In the genomic region with DNA sequence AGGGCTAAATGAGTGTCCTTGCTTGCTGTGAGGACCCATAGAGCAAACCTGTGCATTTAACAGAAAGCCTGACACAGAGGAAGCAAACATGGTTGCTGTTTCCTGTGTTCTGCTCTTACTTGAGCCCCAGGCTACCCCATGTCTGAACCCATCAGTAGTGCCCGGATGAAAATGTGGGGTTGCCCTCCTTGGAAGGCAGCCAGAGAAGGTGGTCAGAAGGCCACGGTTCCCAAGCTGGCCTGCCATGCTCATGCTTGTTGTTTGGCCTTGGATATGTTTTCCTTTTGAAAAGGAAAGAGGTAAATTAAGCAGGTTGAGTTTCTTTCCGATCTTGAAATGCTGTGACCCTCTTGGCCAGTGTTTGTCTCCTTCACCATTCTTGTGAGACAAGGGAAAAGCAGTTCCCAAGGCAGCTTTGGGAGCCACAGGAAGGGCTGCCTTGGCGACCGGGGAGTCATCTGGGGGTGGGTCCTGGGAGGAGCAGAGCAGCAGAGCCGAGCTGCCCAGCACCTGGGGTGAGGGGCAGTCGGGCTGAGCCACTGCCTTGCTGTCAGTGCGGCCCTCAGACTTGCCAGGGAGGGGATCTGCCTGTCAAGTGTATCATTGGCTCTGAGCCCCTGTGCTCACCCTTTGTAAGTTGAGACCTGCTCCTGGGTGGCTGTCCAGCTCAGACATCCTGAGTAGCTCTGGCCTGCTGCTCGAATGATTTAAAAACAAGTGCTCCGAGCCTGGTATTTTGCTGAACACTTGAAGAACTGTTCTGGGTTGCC, we compare ENCODE assay signal across 8 mouse cellular contexts. TPM values are rescaled to one million over a fixed set of nuclear protein-coding genes. Genes with fewer than 3 reads are reported as not detected.
DNase-seq lines count a peak whose midpoint lies in the region; ATAC-seq and TF ChIP-seq lines count a peak whose summit lies in the region.

No protein-coding gene starts in this region.

- TF ChIP-seq CTCF in stomach, postnatal 0 days (IDR thresholded peaks at IDR 0.05; ENCODE audit: low read depth): no peak

- in situ Hi-C loops in ES-E14 (cut with MboI; ENCODE audit: low sequenced_read_pairs in 2 of 2, unreplicated experiment in 2 of 2): no loop called here

- peak overlapping the region; percentile 49 to 66 for H3K27ac ChIP-seq in heart, embryonic 14.5 days (replicated peaks in 1 of 2; ENCODE audit: control insufficient read depth in 1 of 2, insufficient read depth in 1 of 2, low read depth in 2 of 2, low read length in 2 of 2)
- peak overlapping the region; percentile 33; the same call in 1 of the 2 replicates for H3K27ac ChIP-seq in ES-E14 (ENCODE audit: insufficient read depth, low read depth, low read length, poor library complexity, severe bottlenecking)
- H3K27ac ChIP-seq in forebrain, embryonic 14.5 days (ENCODE audit: low read depth, low read length): peak overlapping the region; percentile 48; the same call in 1 of the 2 replicates
- peak overlapping the region; percentile 45; the same call in 1 of the 2 replicates for H3K27ac ChIP-seq in liver, embryonic 12.5 days
- H3K27ac ChIP-seq in stomach, postnatal 0 days (replicated peaks): peak overlapping the region; percentile 50

- no peak for TF ChIP-seq EP300 in stomach, postnatal 0 days (optimal IDR thresholded peaks at IDR 0.05)

- peaks cover 35% of the 10 kb centered on the region for H3K36me3 ChIP-seq in heart, embryonic 14.5 days (ENCODE audit: control insufficient read depth, insufficient read depth, low read length)
- H3K36me3 ChIP-seq in ES-E14 (ENCODE audit: control insufficient read depth, insufficient read depth, low read length, poor library complexity, severe bottlenecking): no peaks in the 10 kb centered on the region; the same call in 1 of the 2 replicates
- peaks cover 14% of the 10 kb centered on the region for H3K36me3 ChIP-seq in forebrain, embryonic 14.5 days (ENCODE audit: control insufficient read depth, insufficient read depth, low read length)
- peaks cover 27% of the 10 kb centered on the region for H3K36me3 ChIP-seq in liver, embryonic 12.5 days
- H3K36me3 ChIP-seq in stomach, postnatal 0 days (ENCODE audit: control insufficient read depth, insufficient read depth, low read length): peaks cover 5% of the 10 kb centered on the region; the same call in 1 of the 2 replicates

- 10% methylated on average over 10 of the region's 10 CpGs for WGBS in heart, embryonic 14.5 days
- WGBS in forebrain, embryonic 14.5 days: 21% methylated on average over 10 of the region's 10 CpGs
- WGBS in liver, embryonic 12.5 days (ENCODE audit: insufficient replicate concordance): 27% methylated on average over 10 of the region's 10 CpGs
- 23% methylated on average over 10 of the region's 10 CpGs for WGBS in stomach, postnatal 0 days

- H3K4me1 ChIP-seq in heart, embryonic 14.5 days (ENCODE audit: control insufficient read depth in 2 of 2, insufficient read depth in 2 of 2, low read length in 2 of 2): peaks cover 22 to 25% of the 10 kb centered on the region in 2 experiments
- H3K4me1 ChIP-seq in ES-E14 (ENCODE audit: control insufficient read depth in 2 of 2, insufficient read depth in 2 of 2, low read length in 2 of 2, poor library complexity in 1 of 2): peaks cover 9 to 36% of the 10 kb centered on the region in 2 experiments; a peak in 3 of 4 replicates
- H3K4me1 ChIP-seq in forebrain, embryonic 14.5 days (ENCODE audit: control insufficient read depth, insufficient read depth, low read length): 0 out of 2 replicates have a peak, but pooled peaks cover 3% of the 10 kb centered on the region
- peaks cover 35% of the 10 kb centered on the region for H3K4me1 ChIP-seq in liver, embryonic 12.5 days
- no peaks in the 10 kb centered on the region; the same call in 1 of the 2 replicates for H3K4me1 ChIP-seq in stomach, postnatal 0 days (replicated peaks; ENCODE audit: control insufficient read depth, insufficient read depth)

- H3K4me2 ChIP-seq in heart, embryonic 14.5 days (ENCODE audit: low read length): no peak overlapping the region
- no peak overlapping the region for H3K4me2 ChIP-seq in forebrain, embryonic 14.5 days (ENCODE audit: low read length)
- no peak overlapping the region for H3K4me2 ChIP-seq in liver, embryonic 12.5 days
- H3K4me2 ChIP-seq in stomach, postnatal 0 days (replicated peaks; ENCODE audit: low read depth): no peak overlapping the region

- H3K9ac ChIP-seq in heart, embryonic 14.5 days (ENCODE audit: low read length): peak overlapping the region; percentile 28; the same call in 1 of the 2 replicates
- H3K9ac ChIP-seq in ES-E14 (ENCODE audit: insufficient read depth, low read depth, low read length, poor library complexity, severe bottlenecking): peak overlapping the region; percentile 11; the same call in 1 of the 2 replicates
- peak overlapping the region; percentile 17; the same call in 1 of the 2 replicates for H3K9ac ChIP-seq in forebrain, embryonic 14.5 days (ENCODE audit: low read length)
- H3K9ac ChIP-seq in liver, embryonic 12.5 days: no peak overlapping the region
- H3K9ac ChIP-seq in stomach, postnatal 0 days (ENCODE audit: low read length): no peak overlapping the region

- H3K4me3 ChIP-seq in heart, embryonic 14.5 days (ENCODE audit: control insufficient read depth in 1 of 2, insufficient read depth in 1 of 2, low read depth in 1 of 2, low read length in 2 of 2): no peak overlapping the region
- 0 out of 4 replicates have a peak overlapping the region, but pooled peaks of 1 of the 2 experiments have one; percentile 17 for H3K4me3 ChIP-seq in ES-E14 (ENCODE audit: insufficient read depth in 1 of 2, low read depth in 1 of 2, low read length in 2 of 2, poor library complexity in 1 of 2, severe bottlenecking in 1 of 2)
- no peak overlapping the region for H3K4me3 ChIP-seq in forebrain, embryonic 14.5 days (ENCODE audit: low read depth, low read length)
- H3K4me3 ChIP-seq in liver, embryonic 12.5 days: no peak overlapping the region
- H3K4me3 ChIP-seq in stomach, postnatal 0 days (ENCODE audit: low read depth, low read length): no peak overlapping the region

- ATAC-seq in heart, embryonic 14.5 days (ENCODE audit: insufficient number of reproducible peaks, insufficient read depth, low FRiP score, low read depth): peak; percentile 9; the same call in 1 of the 2 replicates
- no peak for ATAC-seq in forebrain, embryonic 14.5 days
- ATAC-seq in liver, embryonic 12.5 days: peak; percentile 44; the same call in 1 of the 2 replicates
- no peak for ATAC-seq in stomach, postnatal 0 days (ENCODE audit: low FRiP score, low TSS enrichment)

- no peak for DNase-seq in heart, adult 9 months (ENCODE audit: low spot score in 2 of 2)
- no peak for DNase-seq in ES-E14 (ENCODE audit: low read depth, low spot score)
- no peak for DNase-seq in forebrain, embryonic 14.5 days (ENCODE audit: low spot score)
- DNase-seq in stomach, postnatal 0 days (ENCODE audit: low spot score): no peak
- DNase-seq in layer of hippocampus, postnatal 14 days (ENCODE audit: low spot score in 2 of 2): no peak
- no peak for DNase-seq in frontal cortex, postnatal 25 days (ENCODE audit: low spot score in 2 of 2)

- no peaks in the 10 kb centered on the region for H3K27me3 ChIP-seq in heart, embryonic 14.5 days (ENCODE audit: control insufficient read depth, insufficient read depth, low read length)
- no peaks in the 10 kb centered on the region for H3K27me3 ChIP-seq in forebrain, embryonic 14.5 days (replicated peaks; ENCODE audit: control insufficient read depth, insufficient read depth, low read length)
- H3K27me3 ChIP-seq in liver, embryonic 12.5 days (replicated peaks): no peaks in the 10 kb centered on the region
- H3K27me3 ChIP-seq in stomach, postnatal 0 days (ENCODE audit: control insufficient read depth, insufficient read depth, low read length): no peaks in the 10 kb centered on the region

- H3K9me3 ChIP-seq in heart, embryonic 14.5 days (ENCODE audit: control insufficient read depth, low read length): no peaks in the 10 kb centered on the region
- no peaks in the 10 kb centered on the region for H3K9me3 ChIP-seq in ES-E14 (ENCODE audit: control insufficient read depth, insufficient read depth, low read depth, low read length)
- H3K9me3 ChIP-seq in forebrain, embryonic 14.5 days (replicated peaks; ENCODE audit: control insufficient read depth, low read length): no peaks in the 10 kb centered on the region
- H3K9me3 ChIP-seq in liver, embryonic 12.5 days (replicated peaks): no peaks in the 10 kb centered on the region
- no peaks in the 10 kb centered on the region for H3K9me3 ChIP-seq in stomach, postnatal 0 days (ENCODE audit: control insufficient read depth, low read length)

TF ChIP-seq in ES-E14, 5 proteins besides CTCF, POLR2A, EP300 and RAD21:
- TF ChIP-seq MAFK (IDR thresholded peaks at IDR 0.05; ENCODE audit: insufficient read depth, low read depth, low read length) (no peak), ZNF384 (IDR thresholded peaks at IDR 0.05; ENCODE audit: low read depth, low read length) (no peak), CHD2 (IDR thresholded peaks at IDR 0.05; ENCODE audit: low read depth, low read length) (no peak), ZC3H11A (IDR thresholded peaks at IDR 0.05; ENCODE audit: borderline replicate concordance, low read depth, low read length) (no peak), HCFC1 (IDR thresholded peaks at IDR 0.05; ENCODE audit: borderline replicate concordance, insufficient read depth, low read length) (no peak)

RNA-seq across cellular contexts. Expression of gene Trim8, which starts 30.0 kb away (rescaled TPM):
- polyA plus RNA-seq in heart, embryonic 14.5 days (2014; fragmentation: Nextera tagmentation; extraction: Ambion mirVana): 23.4 TPM in 2 replicates
- 26.1 and 33.2 TPM in 2 replicates for total RNA-seq in ES-E14 (2012; rRNA removed)
- 23.0 and 24.8 TPM in 2 replicates for polyA plus RNA-seq in forebrain, embryonic 14.5 days (2014; fragmentation: Nextera tagmentation; extraction: Ambion mirVana)
- 19.0 and 19.5 TPM in 2 replicates for polyA plus RNA-seq in liver, embryonic 12.5 days (2016; fragmentation: Nextera tagmentation; extraction: Ambion mirVana)
- polyA plus RNA-seq in stomach, postnatal 0 days (2015; fragmentation: Nextera tagmentation; extraction: Ambion mirVana): 15.1 and 16.4 TPM in 2 replicates
- total RNA-seq in layer of hippocampus, postnatal 14 days (2021): 100 to 1,000 TPM in 1 of 2 experiments, 10 to 100 TPM in 1; 98.9 to 110 TPM

Comparison
In these comparisons a context has a peak if more than half of its experiments do, and no peak if none do; other contexts are left out.
1. ATAC-seq: peak in heart, embryonic 14.5 days (single experiment) and liver, embryonic 12.5 days (single experiment); none in forebrain, embryonic 14.5 days (single experiment) and stomach, postnatal 0 days (single experiment).
2. H3K9ac ChIP-seq: peak in heart, embryonic 14.5 days (single experiment), ES-E14 (single experiment) and forebrain, embryonic 14.5 days (single experiment); none in liver, embryonic 12.5 days (single experiment) and stomach, postnatal 0 days (single experiment).
3. Peak in every context shown above with its lines, with median percentiles within 50 percentile points of each other: H3K27ac ChIP-seq.